Mouse (Mus musculus) thymus, adult 2 months (tissue): ENCODE results near the gene Chst5. TPM values are rescaled to one million over a fixed set of nuclear protein-coding genes. Genes with fewer than 3 reads are reported as not detected.

ENCODE experiments used
- DNase-seq: peaks from one replicate; pipeline ENCODE4 v3.0.0; 2021
- H3K27ac ChIP-seq: fragments of 200-500 bp; 2 replicates; pipeline ENCODE4 v1.5.1; 2012; ENCODE audit warnings: low read length, control low read depth; ENCODE audit not compliant: control insufficient read depth, insufficient read depth
- H3K27me3 ChIP-seq: fragments of 200-500 bp; 2 replicates; pipeline ENCODE4 v1.6.1; 2012; ENCODE audit warnings: mild to moderate bottlenecking, low read length, moderate library complexity, mixed read lengths; ENCODE audit not compliant: control insufficient read depth, insufficient read depth
- H3K36me3 ChIP-seq: fragments of 200-500 bp; 2 replicates; pipeline ENCODE4 v1.6.1; 2012; ENCODE audit warnings: mild to moderate bottlenecking, low read length, moderate library complexity; ENCODE audit not compliant: control insufficient read depth, insufficient read depth
- H3K4me1 ChIP-seq: fragments of 200-500 bp; replicated peaks from 2 replicates; pipeline ENCODE4 v1.6.1; 2012; ENCODE audit warnings: low read length; ENCODE audit not compliant: control insufficient read depth, insufficient read depth
- H3K4me3 ChIP-seq: fragments of 200-500 bp; 2 replicates; pipeline ENCODE4 v1.5.1; 2012; ENCODE audit warnings: mild to moderate bottlenecking, low read length, control low read depth, moderate library complexity; ENCODE audit not compliant: control insufficient read depth, insufficient read depth
- CTCF ChIP-seq: fragments of 200-500 bp; IDR thresholded peaks from 2 replicates; pipeline ENCODE4 v1.5.1; 2012; ENCODE audit warnings: mild to moderate bottlenecking, control low read depth, low read length, moderate library complexity, borderline replicate concordance; ENCODE audit not compliant: control insufficient read depth, poor library complexity, insufficient read depth; ENCODE audit errors: extremely low read depth
- POLR2A ChIP-seq: fragments of 200-500 bp; IDR thresholded peaks from 2 replicates; pipeline ENCODE4 v1.6.1; 2012; ENCODE audit warnings: mild to moderate bottlenecking, low read length, control low read depth, moderate library complexity; ENCODE audit not compliant: control insufficient read depth, poor library complexity, insufficient read depth; ENCODE audit errors: extremely low read depth
- WGBS: fragments of 180-500 bp; shearing (Covaris S2); methylation state at CpG from one replicate; pipeline ENCODE4 v1.1.7; 2018; 5-methylcytosine and 5-hydroxymethylcytosine counted together
- polyA plus RNA-seq: library from polyadenylated mRNA; depleted of rRNA; stranded (reverse); fragments of >200 nt; gene quantifications from 2 replicates; pipeline ENCODE4 v1.2.3, GENCODE M21; 2012

The Chst5 gene
- polyA plus RNA-seq, 1 experiment = 0.75 TPM

DNA sequence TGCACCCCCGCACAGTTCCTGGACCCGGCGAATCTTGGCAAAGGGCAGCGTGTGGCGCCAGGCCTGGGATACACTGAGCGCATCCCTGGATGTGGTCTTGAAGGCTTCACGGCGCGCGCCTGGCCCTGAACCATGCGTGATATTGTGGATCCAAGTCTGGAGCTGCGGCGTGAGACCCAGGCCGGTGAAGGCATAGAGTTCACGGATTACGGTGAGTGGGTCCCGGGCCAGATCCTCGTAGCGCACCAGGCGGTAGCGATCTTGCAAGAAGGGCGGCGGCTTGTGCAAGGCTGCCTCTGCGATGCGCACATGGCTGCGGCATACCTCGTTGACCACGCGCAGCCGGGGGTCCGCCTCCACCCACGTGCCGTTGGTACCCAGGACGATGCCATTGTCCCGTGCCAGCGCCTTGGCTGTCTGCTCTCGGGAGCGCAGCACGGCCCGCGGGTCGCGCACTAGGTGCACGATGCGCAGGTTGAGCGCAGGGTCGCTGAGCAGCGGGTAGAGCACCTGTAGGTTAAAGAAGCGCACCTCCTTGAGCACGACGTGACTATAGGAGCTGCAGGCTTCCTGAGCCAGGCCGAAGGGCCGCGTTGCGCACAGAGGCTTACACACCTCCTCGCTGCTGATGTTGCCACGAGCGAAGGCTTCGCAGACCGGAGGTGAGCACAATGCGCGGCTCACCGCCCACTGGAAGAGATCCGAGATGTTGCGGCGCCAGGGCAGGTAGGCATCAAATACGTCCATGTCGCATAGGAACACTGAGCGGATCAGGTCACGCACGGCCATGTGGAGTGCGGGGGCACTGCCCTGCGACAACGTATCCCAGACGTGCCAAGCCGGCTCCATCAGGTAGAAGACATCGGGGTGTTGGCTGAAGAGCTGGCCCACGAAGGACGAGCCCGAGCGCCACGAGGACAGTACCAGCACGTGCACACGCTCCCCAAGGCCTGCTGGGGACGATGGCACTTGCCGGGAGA, 20.0 kb downstream of the Chst5 start:
- Histone ChIP-seq H3K27ac (no peak overlapping the region), H3K27me3 (no peaks in the 10 kb centered on the region; the same call in 1 of the 2 replicates), H3K36me3 (no peaks in the 10 kb centered on the region), H3K4me1 (no peaks in the 10 kb centered on the region), H3K4me3 (no peak overlapping the region)
- 20% methylated on average over 86 of the region's 86 CpGs for WGBS
- no peak for DNase-seq
- TF ChIP-seq CTCF (no peak), POLR2A (no peak)

DNA sequence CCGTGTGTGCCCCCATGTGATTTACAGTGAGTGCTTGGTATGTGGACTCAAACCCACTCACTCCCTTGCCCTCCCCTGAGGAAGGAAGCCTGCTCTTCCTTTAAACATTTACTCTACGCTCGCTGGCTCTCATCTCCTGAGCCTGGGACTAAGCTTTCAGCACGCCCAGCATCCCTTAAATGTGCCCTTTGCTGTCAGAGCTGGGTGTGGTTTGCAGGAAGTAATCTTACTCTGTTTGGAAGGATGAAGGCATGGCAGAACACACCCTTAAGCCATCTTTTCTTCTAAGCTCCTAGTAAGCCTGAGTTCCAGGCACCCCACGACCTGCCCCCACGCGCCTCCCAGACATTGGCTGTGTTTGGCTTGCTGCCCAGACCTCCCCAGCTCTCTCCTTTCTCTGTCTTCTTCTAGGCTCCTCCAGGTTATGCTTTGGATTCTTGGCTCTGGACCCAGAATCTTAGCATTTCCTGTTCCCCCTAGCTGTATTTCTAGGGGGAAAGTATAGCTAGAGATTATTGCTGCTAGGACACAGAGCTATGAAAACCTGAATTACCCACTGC, 22.1 kb downstream of the Chst5 start:
- no peaks in the 10 kb centered on the region for H3K36me3 ChIP-seq
- no peaks in the 10 kb centered on the region for H3K4me1 ChIP-seq
- DNase-seq = no peak
- H3K27ac ChIP-seq = no peak overlapping the region
- H3K27me3 ChIP-seq = no peaks in the 10 kb centered on the region; the same call in 1 of the 2 replicates
- TF ChIP-seq POLR2A = no peak
- TF ChIP-seq CTCF = no peak
- H3K4me3 ChIP-seq = no peak overlapping the region
- 45% methylated on average over 7 of the region's 7 CpGs for whole genome bisulfite sequencing

DNA sequence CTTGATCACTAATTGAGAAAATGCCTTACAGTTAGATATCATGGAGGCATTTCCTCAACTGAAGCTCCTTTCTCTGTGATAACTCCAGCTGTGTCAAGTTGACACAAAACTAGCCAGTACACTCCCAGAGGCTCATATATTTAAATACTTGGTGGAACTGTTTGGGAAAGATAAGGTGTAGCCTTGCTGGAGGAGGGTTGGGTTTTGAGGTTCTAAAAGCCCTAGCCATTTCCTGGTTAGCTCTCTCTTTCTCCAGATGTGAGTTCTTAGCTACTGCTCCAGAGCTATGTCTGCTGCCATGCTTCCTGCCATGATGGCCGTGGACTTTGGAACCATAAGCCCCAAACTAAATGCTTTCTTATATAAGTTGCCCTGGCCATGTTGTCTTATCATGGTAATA, 22.8 kb downstream of the Chst5 start:
- no peak overlapping the region for H3K27ac ChIP-seq
- DNase-seq = no peak
- no peaks in the 10 kb centered on the region for H3K36me3 ChIP-seq
- H3K4me1 ChIP-seq = no peaks in the 10 kb centered on the region
- 42% methylated on average over 1 of the region's 1 CpGs for WGBS
- H3K4me3 ChIP-seq = no peak overlapping the region
- no peaks in the 10 kb centered on the region; the same call in 1 of the 2 replicates for H3K27me3 ChIP-seq
- no peak for TF ChIP-seq CTCF
- no peak for TF ChIP-seq POLR2A

- Histone ChIP-seq H3K4me1 (no peaks in the 10 kb centered on the region), H3K27me3 (no peaks in the 10 kb centered on the region; the same call in 1 of the 2 replicates), H3K36me3 (no peaks in the 10 kb centered on the region), H3K4me3 (no peak overlapping the region), H3K27ac (no peak overlapping the region)
- DNase-seq = no peak
- no peak for TF ChIP-seq POLR2A
- TF ChIP-seq CTCF = no peak
- 94% methylated on average over 4 of the region's 4 CpGs for WGBS
These were observed 26.6 kb downstream of the Chst5 start for GRCm38 (mm10) chr8:111883615-111884014.

DNA sequence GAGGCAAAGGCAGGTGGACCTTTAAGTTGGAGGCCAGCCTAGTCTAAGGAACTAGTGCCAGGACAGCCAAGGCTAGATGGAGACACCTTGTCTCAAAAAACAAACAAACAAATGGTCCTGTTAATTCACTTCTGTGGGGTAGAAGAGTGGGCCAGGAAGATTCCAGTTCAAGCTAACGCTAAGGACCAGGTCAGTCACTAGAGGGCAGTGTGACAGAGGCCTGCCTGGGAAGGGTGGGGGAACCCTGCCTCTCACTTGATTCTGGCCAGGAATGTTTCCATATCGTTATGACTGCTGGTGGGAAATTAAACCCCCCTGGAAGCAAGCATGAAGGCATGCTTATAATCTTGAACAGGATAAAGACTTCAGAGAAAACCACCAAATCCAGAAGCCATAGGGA, 28.7 kb downstream of the Chst5 start:
- H3K27me3 ChIP-seq = no peaks in the 10 kb centered on the region
- 3% methylated on average over 2 of the region's 2 CpGs for WGBS
- peak; percentile 48 for DNase-seq
- no peak overlapping the region for H3K4me3 ChIP-seq
- TF ChIP-seq CTCF (peak; percentile 55; the same call in 1 of the 2 replicates), POLR2A (no peak)
- no peaks in the 10 kb centered on the region for H3K4me1 ChIP-seq
- no peaks in the 10 kb centered on the region for H3K36me3 ChIP-seq
- H3K27ac ChIP-seq = no peak overlapping the region

DNA sequence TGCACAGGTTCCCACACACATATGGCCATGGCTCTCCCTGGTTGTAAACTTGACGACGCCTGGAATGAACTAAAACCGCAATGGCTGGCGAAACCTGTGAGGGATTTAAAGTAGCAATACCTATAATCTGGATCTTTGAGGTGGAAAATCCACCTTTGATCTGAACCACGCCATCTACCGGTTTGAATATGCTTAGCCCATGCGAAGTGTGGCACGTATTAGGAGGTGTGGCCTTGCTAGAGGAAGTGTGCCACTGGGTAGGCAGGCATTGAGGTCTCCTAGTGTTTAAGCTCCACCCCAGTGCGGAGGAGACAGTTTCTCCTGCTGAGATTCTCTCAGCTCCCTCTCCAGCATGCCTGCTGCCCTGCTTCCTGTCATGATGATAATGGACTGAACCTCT, 32.5 kb downstream of the Chst5 start:
- Histone ChIP-seq H3K36me3 (no peaks in the 10 kb centered on the region), H3K4me3 (no peak overlapping the region), H3K27me3 (no peaks in the 10 kb centered on the region), H3K27ac (no peak overlapping the region), H3K4me1 (peaks cover 3% of the 10 kb centered on the region; the same call in 1 of the 2 replicates)
- 74% methylated on average over 9 of the region's 9 CpGs for WGBS
- TF ChIP-seq POLR2A (no peak), CTCF (no peak)
- DNase-seq = no peak
